Mouse (Mus musculus) neural tube, embryonic 10.5 days (tissue): Measurements from ENCODE around the gene Socs7.

Experiments used
- DNase-seq: peaks from one replicate; pipeline ENCODE4 v3.0.0-alpha.2; 2017; ENCODE audit warnings: low spot score; ENCODE audit errors: extremely low spot score

Gene Socs7

DNA sequence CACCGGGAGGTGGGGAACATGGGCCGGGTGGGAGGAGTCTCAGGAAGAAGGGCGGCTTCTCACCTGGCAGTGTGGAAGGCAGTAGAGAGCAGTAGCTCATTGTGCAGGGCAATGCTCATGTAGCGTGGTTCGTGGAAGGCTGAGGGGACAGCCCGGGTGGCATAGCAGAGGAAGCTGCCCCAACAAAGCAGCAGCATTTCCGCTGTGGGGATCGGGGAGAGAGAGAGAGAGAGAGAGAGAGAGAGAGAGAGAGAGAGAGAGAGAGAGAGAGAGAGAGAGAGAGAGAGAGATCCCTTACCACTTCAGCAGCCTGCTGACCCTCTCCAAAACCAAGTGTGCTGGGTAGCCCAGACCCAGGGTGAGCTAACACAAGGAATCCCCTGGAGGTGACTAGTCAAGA is 19.2 kb upstream of the Socs7 start:
- no peak for DNase-seq

DNA sequence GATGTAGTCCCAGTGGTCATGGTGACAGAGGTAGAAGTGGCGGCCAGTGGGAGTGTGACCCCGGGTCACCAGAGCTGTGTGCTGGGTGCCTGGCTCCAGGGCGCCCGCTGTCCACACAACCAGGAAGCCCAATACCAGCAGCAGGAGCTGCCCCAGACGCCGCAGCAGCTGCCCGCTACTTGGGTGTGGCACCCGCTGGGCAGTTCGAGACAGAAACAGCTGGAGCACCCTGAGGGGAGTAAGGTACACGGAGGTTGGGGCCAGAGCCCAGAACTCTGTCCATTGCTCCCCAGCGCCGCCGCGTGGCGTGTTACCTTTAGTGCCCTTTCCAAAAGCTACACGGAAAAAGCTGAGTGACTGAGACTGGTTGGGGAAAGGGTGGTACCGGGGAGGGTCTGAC is 18.7 kb upstream of the Socs7 start:
- no peak for DNase-seq

DNA sequence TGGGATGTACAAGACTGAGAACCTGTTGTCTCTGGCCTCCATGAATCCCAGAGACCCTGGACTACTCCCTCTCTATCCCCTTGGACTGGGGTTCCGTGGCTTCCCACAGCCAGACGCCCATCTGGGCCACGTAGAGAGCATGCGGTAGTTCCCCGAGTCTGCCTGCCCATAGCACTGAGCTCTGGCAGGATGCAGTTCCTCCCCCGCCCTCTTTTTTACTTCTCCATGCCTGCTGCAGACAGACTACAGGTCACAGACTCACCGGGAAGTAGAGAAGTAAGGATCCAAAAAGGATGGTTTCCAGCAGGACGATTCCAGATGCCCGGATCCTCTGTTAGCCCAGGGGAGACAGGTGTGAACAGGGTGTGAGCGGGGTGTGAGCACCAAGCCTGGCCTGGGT is 16.9 kb upstream of the Socs7 start:
- DNase-seq = no peak

DNA sequence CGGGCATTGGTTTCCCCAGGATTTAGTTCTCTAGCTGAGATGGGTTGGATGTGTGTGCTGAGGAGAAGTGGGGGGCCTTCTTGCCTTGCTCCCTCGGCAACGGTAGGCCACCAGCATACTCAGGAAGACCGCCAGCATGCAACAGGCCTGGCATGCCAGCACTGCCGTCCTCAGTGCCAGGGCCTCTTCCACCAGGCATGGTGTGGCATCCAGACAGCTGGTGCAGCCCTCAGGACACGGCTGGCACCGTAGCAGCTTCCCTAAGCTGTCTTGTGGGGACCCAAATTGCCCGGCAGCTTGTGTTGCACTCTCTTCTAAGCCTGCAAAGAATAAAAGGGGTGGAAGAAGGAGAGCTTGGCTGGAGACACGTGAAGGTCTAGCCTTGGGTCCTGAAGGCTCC is 16.0 kb upstream of the Socs7 start:
- DNase-seq = no peak

DNA sequence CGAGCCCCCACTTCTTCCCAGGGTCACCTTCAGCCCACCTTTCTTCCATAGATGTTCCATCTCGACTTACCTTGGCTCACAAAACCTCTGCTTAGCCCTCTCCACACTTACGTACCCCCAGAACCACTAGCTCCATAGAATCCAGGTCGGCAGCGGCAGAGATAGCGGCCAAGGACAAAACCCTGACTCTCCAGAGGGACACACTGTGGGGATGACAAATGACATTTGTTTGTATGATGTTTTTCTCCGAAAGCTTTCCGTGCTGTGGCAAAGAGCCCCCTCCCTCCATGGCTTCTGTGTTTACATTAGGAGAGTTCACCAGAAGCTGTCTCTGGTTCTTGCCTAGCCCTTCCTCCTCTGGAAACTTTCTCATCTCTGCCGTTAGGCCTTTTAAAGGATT is 15.1 kb upstream of the Socs7 start:
- DNase-seq = no peak

DNA sequence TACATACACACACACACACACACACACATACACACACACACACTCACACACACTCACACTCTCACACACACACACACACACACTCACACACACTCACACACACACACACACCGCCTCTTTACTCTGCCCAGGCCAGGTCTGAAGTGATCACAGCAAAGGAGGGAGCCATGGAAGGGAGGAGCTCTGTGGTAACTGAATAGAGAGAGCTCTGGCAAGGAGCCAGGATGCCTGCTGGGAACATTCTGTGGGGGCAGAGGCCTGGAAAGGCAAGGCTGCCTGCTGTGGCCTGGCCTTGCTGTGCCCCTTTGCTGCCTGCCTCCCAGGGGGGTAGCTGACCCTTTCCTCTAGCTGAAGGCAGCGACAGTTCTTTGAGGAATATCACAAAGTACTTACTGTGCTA is 12.3 kb upstream of the Socs7 start:
- peak; percentile 52 for DNase-seq

DNA sequence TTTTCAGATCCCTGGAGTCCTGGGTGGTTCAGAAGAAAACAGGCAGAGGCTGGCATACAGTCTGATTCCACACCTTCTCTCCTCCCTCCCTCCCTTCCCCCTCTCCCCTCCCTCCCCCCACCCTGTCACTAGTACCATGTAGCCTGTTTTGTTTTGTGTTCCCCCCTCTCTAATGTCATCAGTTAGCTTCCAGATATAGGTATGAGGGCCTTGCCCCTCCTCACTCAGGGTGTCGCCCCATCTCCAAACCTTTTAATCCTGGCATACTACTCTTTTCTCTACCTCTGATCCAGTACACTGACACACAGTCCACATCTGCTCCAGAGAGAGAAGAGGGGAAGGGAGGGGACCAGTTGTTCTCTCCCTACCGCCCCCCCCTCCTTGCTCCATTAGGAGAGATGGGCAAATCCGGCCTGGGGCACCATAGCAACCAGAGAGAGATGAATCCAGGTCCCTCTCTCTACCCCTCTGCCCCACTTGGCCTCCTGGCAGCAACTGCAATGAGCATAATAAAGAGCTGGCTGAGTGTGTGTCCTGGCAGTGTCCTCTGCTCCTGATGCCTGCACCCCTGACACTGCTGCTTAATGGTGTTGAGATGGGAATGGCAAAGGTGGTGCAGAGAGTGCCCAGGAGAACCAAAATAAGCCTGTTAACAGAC is 10.2 kb upstream of the Socs7 start, which contains the start of gene Gpr179:
Gene Gpr179 (minus strand): TSS at position 51 of the 658 bp plus-strand sequence.
- no peak for DNase-seq

DNA sequence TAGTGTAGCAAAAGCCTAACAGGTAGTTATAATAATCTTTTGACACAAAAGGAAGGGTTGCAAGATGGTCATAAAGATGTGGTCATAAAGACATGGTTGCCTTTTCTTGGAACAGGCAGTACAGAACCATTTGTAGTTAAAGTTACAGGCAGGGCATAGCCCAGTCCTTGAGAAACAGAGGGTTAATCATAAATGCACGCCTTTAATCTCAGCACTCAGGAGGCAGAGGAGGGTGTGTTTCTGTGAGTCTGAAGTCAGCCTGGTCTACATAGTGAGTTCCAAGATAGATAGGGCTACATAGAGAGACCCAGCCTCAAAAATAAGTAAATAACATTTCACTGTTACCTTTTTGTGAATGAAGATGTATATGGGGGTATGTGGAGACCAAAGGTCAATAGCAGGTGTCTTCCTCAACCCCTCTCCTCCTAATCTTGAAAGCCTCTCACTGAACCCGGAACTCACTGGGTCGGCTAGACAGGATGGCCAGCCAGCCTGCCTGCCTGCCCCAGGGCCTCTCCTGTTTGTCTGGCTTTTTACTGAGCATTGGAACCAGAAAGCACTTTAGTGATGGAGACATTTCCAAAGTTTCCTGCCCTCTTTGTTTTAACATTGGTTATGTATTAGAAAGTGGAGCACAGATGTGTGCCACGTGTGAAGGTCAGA is 9.3 kb upstream of the Socs7 start:
- DNase-seq = no peak

DNA sequence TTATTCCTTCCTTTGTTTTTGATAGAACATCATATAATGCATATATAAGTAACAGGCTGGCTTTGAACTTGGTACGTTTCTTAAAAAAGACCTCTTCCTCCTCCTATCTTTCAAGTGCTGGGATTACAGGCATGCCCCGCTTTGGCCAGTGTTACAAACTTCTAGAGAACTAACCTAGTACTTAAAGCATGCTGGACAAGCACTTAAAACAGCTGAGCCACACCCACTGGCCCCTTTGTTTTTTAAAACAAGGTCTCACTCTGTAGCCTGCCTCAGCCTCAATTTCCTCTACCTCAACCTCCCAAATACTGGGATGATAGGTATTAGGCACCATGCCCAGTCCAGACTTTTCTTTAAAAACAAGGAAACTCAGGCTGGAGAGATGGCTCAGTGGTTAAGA is 7.7 kb upstream of the Socs7 start:
- no peak for DNase-seq

DNA sequence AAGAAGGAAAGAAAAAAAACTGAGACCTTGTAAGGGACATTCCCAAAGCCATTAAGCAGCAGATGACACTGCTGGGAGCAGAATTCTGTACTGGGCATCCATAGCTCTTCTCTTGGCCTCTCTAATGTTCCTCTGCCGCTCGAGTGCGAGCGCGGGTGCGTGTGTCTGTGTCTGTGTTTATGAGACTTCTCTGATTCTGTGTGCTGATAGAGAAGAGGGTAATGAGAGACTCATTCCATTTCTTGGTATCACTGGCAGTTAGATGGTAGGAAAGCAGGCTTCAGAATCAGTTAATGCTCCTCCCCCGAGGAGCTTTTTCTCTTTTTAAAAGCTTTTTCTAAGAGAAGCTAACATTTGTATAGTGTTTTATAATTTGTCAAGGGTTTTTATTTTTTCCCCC is 7.1 kb upstream of the Socs7 start:
- DNase-seq = no peak

DNA sequence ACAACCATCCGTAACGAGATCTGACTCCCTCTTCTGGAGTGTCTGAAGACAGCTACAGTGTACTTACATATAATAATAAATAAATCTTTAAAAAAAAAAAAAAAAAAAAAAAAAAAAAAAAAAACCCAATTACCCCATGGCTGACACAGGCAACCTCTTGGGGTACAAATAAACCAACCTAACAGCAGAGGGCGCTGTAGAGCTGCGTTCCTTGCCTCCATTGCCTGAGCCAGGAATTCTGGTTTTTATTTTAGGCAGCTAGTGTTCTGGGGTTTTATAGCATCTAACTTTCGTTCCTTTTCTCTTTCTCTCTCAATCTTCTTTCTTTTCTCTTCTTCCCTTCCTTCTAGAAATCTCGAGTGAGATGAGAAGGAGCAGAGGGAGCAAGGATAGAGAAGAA is 4.7 kb upstream of the Socs7 start:
- peak; percentile 59 for DNase-seq

DNA sequence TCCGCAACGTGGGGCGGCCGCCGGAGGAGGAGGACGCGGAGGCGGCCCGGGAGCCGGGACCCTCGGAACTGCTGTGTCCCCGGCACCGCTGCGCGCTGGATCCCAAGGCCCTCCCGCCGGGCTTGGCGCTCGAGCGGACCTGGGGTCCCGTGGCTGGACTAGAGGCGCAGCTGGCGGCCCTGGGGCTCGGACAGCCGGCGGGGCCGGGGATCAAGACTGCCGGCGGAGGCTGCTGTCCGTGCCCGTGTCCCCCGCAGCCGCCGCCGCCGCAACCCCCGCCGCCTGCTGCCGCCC is 245 bp downstream of the Socs7 start:
- peak; percentile 72 for DNase-seq

DNA sequence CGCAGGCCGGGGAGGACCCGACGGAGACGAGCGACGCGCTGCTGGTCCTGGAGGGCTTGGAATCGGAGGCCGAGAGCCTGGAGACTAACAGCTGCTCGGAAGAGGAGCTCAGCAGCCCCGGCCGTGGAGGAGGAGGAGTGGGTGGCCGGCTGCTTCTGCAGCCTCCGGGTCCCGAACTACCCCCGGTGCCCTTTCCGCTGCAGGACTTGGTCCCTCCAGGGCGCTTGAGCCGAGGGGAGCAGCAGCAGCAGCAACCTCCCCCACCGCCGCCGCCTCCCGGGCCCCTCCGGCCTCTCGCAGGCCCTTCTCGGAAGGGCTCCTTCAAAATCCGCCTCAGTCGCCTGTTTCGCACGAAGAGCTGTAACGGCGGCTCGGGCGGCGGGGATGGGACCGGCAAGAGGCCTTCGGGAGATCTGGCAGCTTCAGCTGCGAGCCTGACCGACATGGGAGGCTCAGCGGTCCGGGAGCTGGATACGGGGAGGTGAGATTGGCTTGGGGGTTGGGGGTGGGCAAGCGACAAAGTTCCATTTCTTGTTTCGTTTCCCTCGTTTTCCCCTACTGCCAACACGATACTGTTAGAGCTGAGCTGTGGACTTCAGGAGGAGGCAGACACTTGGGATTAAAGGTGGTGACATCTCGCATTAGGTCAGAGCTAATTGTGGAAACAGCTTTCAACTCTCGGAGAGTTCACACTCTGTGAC is 742 bp downstream of the Socs7 start:
- DNase-seq = peak; percentile 68

DNA sequence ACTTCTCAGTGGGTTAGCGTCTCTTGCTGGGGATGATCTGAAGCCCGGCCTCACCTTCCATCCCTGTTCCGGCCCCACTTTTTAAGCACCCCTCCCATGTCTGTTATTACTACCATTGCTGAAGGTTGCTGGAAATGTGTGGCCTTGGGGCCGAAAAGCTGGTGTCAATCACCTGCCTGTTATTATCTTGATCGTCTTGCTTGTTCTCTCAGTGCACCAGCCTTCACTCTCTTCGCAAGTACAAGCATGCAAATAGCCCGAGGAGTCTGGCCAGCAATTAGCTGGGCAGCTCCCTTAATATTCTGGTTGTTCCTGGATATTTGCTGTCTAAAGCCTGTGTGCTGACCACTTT is 1.3 kb downstream of the Socs7 start:
- DNase-seq = no peak

DNA sequence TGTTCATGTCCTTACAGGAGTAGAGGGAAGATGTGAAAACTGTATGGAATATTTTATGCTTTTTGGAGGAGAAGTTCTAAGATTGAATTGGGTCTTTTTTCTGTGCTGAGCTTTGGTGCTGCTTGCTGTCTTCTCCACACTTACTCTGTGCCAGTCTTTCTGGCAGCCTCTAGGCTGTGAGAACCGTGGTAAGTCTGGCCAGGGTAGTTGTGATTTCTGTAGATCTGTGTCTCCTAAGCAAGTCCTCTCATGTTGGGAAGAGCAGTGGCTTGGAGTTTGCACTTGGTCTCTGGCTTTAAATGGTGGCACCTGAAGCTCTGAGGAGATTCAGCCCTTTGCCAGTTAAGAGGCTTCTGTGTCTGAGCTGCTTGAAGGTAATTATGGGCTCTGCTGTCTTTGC is 3.2 kb downstream of the Socs7 start:
- no peak for DNase-seq

DNA sequence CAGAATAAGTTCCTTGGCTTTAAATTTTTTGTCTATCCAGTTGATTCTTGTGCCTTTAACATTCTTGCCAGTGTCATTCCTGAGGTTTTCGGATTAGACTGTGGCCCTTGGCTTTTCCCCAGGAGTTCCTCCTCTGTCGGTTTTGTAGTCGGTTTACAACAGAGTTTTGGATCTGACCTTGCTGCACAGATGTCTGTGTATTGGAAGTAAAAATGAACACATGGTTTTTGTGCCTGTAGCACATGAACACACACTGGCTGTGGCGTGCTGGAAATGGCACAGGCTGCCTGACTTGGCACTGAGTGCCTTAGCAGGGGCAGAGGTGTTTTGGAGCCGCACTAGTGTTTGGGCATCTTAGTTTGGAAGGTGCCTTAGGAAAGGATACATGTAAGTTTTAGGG is 6.2 kb downstream of the Socs7 start:
- DNase-seq = no peak

DNA sequence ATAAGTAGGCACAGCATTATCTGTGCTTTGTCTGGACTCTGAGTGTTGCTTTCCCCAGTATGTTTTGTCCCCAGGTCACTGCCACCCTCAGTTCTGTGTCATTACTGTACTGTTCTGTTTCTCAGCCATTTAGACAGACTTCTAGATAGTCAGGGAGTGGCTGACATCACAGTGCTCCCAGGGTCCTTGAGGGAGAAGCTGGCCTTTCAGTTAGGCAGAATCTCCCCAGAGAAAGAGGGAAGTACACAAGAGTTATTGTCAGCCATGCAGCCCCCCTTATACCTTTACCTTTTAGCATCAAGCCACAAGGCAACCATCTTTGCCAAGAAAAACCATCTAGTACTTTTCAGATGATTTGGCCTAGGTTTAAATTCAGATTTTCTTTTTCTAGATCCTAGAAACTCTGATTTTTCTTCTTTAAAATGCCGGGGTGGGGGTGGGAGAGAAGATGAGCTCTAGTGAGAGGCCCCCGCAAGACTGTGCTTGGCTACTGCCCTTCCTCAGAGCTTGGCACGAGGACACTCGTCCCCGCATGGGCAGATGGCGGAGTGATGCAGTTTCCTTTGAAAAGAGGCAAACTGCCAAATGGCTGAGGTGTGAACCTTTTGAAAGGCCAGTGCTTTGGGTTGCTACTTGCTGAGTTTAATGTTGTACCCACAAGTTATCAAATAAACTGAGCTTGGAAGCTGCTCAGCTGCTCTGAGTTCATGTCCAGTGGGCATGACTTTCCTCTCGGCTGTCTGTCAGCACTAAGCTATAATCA is 8.2 kb downstream of the Socs7 start:
- DNase-seq = no peak

DNA sequence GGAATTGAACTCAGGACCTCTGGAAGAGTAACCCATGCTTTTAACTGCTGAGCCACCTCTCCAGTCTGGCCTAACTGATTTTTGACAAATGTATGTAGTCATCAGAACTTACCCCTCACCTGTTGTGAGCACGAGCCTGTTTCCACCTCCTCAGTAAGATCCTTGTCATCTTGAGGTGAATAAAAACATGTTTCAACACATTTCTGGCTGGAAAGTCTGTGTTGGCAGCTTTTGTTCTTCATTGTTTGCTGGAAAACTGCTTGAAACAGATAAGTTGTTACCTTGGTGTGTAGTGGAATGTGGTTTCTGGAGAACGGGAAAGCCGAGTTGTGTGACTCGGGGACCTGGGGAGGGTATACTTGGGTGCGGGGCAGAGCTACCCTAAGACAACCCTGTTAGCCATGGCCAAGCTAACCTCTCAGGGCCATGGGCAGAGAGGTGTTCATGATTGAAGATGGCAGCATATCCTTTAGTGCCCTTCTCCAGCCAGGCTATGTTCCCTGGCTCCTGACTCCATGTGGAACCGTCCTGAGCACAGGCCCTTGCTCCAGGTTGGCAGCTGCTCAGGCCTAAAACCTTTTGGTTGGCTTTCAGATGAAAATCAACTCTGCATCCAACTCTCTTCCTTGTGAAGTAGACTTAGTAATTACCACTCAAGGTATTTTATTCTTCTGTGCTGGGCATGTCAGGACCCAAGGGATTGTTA is 10.0 kb downstream of the Socs7 start:
- no peak for DNase-seq

DNA sequence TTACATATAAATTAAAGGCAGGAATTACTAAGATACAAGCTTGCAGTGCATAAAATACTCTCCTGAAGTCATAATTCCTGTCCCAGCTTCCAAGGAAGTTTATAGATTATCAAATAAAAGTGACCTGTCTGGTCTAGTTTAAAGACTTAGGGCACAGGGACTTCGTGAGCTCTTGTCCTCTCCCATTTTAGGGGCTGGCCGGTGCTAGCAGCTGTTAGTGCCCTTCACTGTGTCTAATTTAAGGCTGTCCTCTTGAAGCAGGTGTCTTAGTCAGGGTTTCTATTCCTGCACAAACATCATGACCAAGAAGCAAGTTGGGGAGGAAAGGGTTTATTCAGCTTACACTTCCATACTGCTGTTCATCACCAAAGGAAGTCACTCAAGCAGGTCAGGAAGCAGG is 11.1 kb downstream of the Socs7 start:
- no peak for DNase-seq

DNA sequence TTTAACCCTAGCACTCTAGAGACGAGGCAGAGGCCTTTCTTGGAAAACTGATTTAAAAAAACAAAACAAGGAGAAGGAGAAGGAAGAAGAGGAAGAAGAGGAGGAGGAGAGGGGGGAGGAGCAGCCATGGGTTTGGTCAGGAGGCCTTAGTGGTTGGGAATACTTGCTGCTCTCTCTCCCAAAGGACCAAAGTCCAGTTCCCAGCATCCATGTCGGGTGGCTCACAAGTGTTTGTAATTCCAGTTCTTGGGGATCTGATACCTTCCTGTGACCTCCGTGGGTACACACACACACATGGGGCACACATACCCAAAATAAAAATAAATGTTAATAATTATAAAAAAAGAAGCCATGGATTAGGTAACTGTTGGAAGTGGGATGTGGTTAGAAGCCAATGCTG is 17.7 kb downstream of the Socs7 start:
- no peak for DNase-seq

DNA sequence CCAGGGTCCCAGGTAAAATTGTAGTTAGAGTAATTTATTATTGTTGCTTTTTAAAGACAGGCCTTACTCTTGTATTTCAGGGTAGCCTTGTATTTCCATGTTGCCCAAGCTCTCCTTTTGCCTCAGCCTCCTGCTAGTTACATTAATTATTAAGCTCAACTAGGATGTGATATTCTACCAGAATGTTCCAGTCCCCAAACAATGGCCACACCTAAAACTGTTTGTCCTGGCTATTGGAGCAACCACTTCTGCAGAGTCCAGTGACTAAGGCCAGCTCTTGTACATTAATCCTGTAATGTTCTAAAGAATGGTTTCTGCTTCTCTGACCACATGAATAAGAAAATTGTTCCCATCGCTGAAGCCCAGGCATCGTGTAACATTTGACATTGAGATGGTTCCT is 20.7 kb downstream of the Socs7 start:
- no peak for DNase-seq

DNA sequence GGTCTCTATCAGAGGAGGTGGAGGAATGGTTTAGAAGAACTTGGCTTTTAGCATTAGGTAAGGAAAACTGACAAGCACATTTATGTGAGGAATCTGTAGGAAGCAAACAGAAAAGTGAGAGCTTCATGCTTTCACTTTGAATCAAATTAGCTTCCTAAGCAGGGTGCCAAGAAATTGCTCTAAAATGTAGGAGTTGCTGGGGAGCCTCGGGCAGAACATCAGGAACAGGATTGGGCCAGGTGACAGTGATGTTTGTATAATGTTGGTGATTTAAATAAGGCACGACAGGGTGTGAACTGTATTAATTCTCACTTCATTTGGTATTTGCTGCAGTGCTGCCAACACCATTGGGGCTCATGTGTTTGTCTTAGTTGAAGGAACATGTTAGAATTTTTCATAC is 21.4 kb downstream of the Socs7 start:
- DNase-seq = no peak
